Mouse (Mus musculus) midbrain, embryonic 11.5 days (tissue): ENCODE measurements around the gene Rsg1. TPM values are rescaled to one million over a fixed set of nuclear protein-coding genes. Genes with fewer than 3 reads are reported as not detected.
A peak's percentile ranks its signal among the peaks of the same experiment; 100 is the strongest.

Source experiments
- ATAC-seq: fragments of 200-750 bp; cut with Nextera tagmentation; 2 replicates; pipeline ENCODE4 v1.8.0; 2017; ENCODE audit warnings: moderate TSS enrichment, moderate library complexity; ENCODE audit not compliant: low FRiP score
- DNase-seq: peaks from one replicate; pipeline ENCODE4 v3.0.0; 2015; ENCODE audit warnings: low spot score; ENCODE audit errors: missing footprints
- H3K27ac ChIP-seq: fragments of 300-500 bp; sonication (generic); 2 replicates; pipeline ENCODE4 v1.5.1; 2014; ENCODE audit warnings: low read depth, low read length
- H3K27me3 ChIP-seq: fragments of 300-500 bp; sonication (generic); 2 replicates; pipeline ENCODE4 v1.6.1; 2014; ENCODE audit warnings: mild to moderate bottlenecking, low read length, moderate library complexity, mixed read lengths; ENCODE audit not compliant: control insufficient read depth, insufficient read depth
- H3K36me3 ChIP-seq: fragments of 300-500 bp; sonication (generic); 2 replicates; pipeline ENCODE4 v1.6.1; 2014; ENCODE audit warnings: mild to moderate bottlenecking, low read length, moderate library complexity, mixed read lengths; ENCODE audit not compliant: control insufficient read depth, insufficient read depth
- H3K4me1 ChIP-seq: fragments of 300-500 bp; sonication (generic); 2 replicates; pipeline ENCODE4 v1.6.1; 2014; ENCODE audit warnings: low read length; ENCODE audit not compliant: control insufficient read depth, insufficient read depth
- H3K4me2 ChIP-seq: fragments of 300-500 bp; sonication (generic); 2 replicates; pipeline ENCODE4 v1.6.1; 2014; ENCODE audit warnings: mild to moderate bottlenecking, moderate library complexity
- H3K4me3 ChIP-seq: fragments of 300-500 bp; sonication (generic); 2 replicates; pipeline ENCODE4 v1.5.1; 2014; ENCODE audit warnings: low read depth, low read length
- H3K9ac ChIP-seq: fragments of 300-500 bp; sonication (generic); 2 replicates; pipeline ENCODE4 v1.6.1; 2014; ENCODE audit warnings: low read length
- H3K9me3 ChIP-seq: fragments of 300-500 bp; sonication (generic); 2 replicates; pipeline ENCODE4 v1.6.1; 2016; ENCODE audit warnings: low read length; ENCODE audit not compliant: control insufficient read depth
- WGBS: fragments of 180-500 bp; shearing (Covaris S2); extraction: QIAGEN DNeasy Blood & Tissue Kit; methylation state at CpG from one replicate; pipeline ENCODE4 v1.1.7; 2014; 5-methylcytosine and 5-hydroxymethylcytosine counted together
- polyA plus RNA-seq: library from polyadenylated mRNA; unstranded; fragments of >200 nt; fragmentation: Nextera tagmentation; extraction: Ambion mirVana; gene quantifications from 2 replicates; pipeline ENCODE4 v1.2.1, GENCODE M21; 2014

The Rsg1 gene
- polyA plus RNA-seq, 1 experiment from 2014 or later = 5.4 TPM

DNA sequence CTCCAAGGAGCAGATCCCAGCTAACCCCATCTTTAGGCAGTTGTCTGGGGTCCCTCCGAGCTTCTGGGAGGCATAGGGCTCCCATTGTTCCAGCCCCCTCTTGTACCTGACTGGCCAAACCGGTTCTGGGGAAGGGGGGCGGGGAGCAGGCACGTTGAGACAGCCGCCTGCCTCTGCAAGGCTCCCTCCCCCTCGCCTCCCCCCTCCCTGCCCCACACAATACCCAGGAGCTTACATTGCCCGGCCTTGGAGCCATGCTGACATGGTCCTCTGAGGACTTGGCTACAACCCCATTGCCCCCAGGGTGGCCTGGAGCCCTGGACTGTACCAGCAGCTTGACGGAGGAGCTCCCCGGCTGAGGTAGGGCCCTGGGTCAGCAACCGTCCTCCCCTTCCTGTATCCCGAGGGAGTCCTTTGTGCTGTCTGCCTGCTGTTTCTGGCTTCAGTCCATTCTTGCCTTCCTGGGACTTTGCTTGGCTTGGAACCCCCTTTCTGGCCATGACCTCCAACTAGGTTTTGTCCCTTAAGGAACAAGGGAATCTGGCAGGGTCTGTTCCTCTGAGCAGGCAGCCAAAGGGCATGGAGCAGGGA, 29.0 kb downstream of the Rsg1 start:
- Histone ChIP-seq H3K4me1 (peaks cover 33% of the 10 kb centered on the region), H3K9me3 (no peaks in the 10 kb centered on the region), H3K36me3 (no peaks in the 10 kb centered on the region), H3K4me2 (no peak overlapping the region), H3K27me3 (peaks cover 94% of the 10 kb centered on the region), H3K27ac (no peak overlapping the region), H3K4me3 (no peak overlapping the region), H3K9ac (no peak overlapping the region)
- DNase-seq (no peak), ATAC-seq (no peak)
- WGBS = 6% methylated on average over 10 of the region's 11 CpGs

DNA sequence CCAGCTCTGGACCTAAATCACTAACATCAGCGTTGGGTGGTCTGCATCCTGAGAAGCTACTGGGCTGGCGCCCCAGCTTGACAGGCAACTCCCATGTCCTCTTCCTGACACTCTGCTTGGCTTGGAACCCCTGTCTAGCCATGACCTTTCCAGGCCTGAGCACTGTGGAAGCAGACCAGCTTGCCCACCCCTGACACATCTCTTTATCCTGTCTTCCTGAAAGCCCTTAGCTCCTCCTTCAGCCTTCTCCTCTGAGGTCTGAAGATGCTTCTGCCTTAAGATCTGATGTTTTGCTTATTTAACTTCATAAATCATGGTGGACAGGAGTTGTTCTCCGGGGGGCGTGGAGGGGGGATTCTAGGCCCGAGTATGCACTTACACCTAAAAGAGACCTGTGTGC, 29.9 kb downstream of the Rsg1 start:
- no peaks in the 10 kb centered on the region for H3K9me3 ChIP-seq
- H3K27ac ChIP-seq = no peak overlapping the region
- no peaks in the 10 kb centered on the region for H3K36me3 ChIP-seq
- no peak for ATAC-seq
- H3K4me3 ChIP-seq = no peak overlapping the region
- 67% methylated on average over 5 of the region's 5 CpGs for WGBS
- no peak for DNase-seq
- no peak overlapping the region for H3K4me2 ChIP-seq
- peaks cover 34% of the 10 kb centered on the region for H3K4me1 ChIP-seq
- H3K9ac ChIP-seq = no peak overlapping the region
- peaks cover 95% of the 10 kb centered on the region for H3K27me3 ChIP-seq

DNA sequence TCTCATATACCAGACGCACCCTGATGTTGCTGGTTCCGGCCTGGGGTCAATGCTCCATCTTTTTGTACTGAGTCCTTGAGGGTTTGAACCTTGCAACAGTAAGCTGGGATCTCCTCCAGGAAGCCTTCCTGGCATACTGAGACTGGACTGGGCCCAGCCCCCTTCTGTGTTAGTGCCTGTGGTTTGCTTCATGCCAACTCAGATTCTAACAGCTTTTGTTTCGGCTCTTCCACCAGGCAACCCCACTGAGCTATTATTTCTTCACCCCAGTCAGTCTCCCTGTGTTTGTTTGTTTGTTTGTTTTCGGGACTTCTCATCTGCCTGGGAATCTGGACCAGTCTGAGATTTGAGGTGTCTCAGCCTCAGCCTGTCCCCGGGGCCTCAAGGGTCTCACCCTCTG, 30.6 kb downstream of the Rsg1 start:
- no peak for ATAC-seq
- Histone ChIP-seq H3K27me3 (peaks cover 95% of the 10 kb centered on the region), H3K9ac (no peak overlapping the region; the same call in 1 of the 2 replicates), H3K4me2 (no peak overlapping the region), H3K4me3 (no peak overlapping the region), H3K36me3 (no peaks in the 10 kb centered on the region), H3K27ac (no peak overlapping the region), H3K9me3 (no peaks in the 10 kb centered on the region), H3K4me1 (peaks cover 29% of the 10 kb centered on the region)
- 44% methylated on average over 5 of the region's 5 CpGs for WGBS
- DNase-seq = no peak

DNA sequence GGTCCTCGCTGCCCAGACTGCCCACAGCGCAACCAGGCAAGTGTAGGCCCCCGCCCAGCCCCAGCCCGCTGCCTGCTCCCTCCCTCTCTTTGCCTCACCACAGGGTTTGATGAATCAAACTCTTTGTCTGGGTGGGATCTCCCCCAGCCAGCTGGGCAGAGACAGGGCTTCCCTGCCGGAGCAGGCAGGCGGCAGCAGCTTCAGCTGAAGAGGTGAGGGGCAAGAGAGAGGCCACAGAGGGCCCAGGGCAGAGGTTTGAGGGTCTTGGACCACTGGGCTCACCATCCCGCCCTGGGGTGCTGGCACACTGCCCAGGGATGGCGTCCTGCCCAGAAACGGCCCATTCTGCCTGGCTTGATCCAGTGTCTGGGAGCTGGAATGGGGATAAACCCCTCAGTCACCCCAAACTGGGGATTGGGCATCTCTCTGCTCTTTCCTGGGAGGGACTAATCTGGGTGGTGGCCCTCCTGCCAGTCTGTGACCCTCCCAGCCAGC, 31.2 kb downstream of the Rsg1 start:
- Histone ChIP-seq H3K27me3 (peaks cover 92% of the 10 kb centered on the region), H3K9ac (peak overlapping the region; percentile 14; the same call in 1 of the 2 replicates), H3K4me1 (peaks cover 23% of the 10 kb centered on the region), H3K36me3 (no peaks in the 10 kb centered on the region), H3K9me3 (no peaks in the 10 kb centered on the region), H3K27ac (no peak overlapping the region), H3K4me3 (no peak overlapping the region), H3K4me2 (no peak overlapping the region)
- WGBS = 10% methylated on average over 9 of the region's 9 CpGs
- DNase-seq (no peak), ATAC-seq (no peak)

DNA sequence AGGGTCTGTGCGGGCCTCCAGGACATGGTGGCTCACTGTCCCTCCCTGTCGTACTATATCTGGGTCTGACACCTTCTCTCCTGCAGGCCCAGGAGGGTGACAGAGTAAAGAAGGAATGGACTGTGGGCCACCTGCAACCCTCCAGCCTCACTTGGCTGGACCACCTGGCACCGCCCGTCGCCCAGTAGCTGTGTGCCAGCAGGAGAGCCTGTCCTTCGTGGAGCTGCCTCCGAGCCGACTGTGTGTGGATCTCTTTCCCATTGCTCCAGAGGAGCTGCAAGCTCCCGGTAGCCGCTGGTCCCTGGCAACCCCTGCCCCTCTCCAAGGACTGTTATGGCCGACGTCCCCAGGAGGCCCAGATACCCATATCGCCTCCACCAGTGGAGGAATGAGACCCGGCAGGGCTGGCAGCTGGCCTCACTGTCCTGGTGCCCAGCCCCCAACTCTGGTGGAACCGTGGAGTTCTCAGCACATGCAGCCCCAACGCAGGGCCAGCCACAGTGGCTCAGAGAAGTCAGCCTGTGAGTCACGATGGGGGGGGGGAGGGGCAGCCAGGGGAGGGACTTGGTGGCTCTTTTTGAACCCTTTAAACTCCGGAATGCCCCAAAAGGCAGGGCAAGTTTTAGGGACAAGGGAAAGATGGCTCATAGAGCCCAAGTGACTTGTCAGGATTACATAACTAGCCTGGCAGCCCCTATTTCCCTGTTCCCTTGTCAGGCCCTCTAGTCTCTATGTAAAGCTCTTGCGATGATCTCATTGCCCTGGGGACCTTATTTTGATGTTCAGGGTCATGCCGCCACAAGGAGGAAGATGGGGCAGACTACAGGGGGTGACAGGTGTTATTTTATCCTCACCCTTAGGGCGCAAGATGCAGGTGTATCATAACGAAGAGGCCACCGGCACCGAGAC, 32.6 kb downstream of the Rsg1 start:
- H3K27me3 ChIP-seq = peaks cover 78% of the 10 kb centered on the region
- H3K4me1 ChIP-seq = peaks cover 23% of the 10 kb centered on the region
- H3K27ac ChIP-seq = no peak overlapping the region
- DNase-seq (peak; percentile 86), ATAC-seq (no peak)
- no peak overlapping the region for H3K4me3 ChIP-seq
- H3K9ac ChIP-seq = no peak overlapping the region
- no peak overlapping the region for H3K4me2 ChIP-seq
- no peaks in the 10 kb centered on the region for H3K9me3 ChIP-seq
- no peaks in the 10 kb centered on the region for H3K36me3 ChIP-seq
- 23% methylated on average over 24 of the region's 24 CpGs for WGBS

- ATAC-seq (no peak), DNase-seq (peak; percentile 92)
- Histone ChIP-seq H3K4me2 (no peak overlapping the region; the same call in 1 of the 2 replicates), H3K27ac (no peak overlapping the region), H3K4me3 (no peak overlapping the region), H3K36me3 (no peaks in the 10 kb centered on the region), H3K9me3 (no peaks in the 10 kb centered on the region), H3K27me3 (peaks cover 72% of the 10 kb centered on the region), H3K4me1 (peaks cover 23% of the 10 kb centered on the region), H3K9ac (no peak overlapping the region)
- WGBS = 4% methylated on average over 17 of the region's 17 CpGs
Measured at GRCm38 (mm10) chr4:141246998-141247350, 33.2 kb downstream of the Rsg1 start.

GRCm38 (mm10) chr4:141247776-141248613, 34.2 kb downstream of the Rsg1 start:
- Histone ChIP-seq H3K4me3 (peak overlapping the region; percentile 27), H3K27ac (no peak overlapping the region), H3K4me2 (peak overlapping the region; percentile 42), H3K27me3 (peaks cover 62% of the 10 kb centered on the region), H3K4me1 (peaks cover 19% of the 10 kb centered on the region), H3K9me3 (no peaks in the 10 kb centered on the region), H3K9ac (no peak overlapping the region), H3K36me3 (no peaks in the 10 kb centered on the region)
- DNase-seq (peak; percentile 92), ATAC-seq (peak; percentile 59)
- under 1% methylated on average over 60 of the region's 60 CpGs for WGBS

- H3K9me3 ChIP-seq = no peaks in the 10 kb centered on the region
- H3K27me3 ChIP-seq = peaks cover 56% of the 10 kb centered on the region
- no peak overlapping the region for H3K4me2 ChIP-seq
- WGBS = 9% methylated on average over 11 of the region's 11 CpGs
- peaks cover 19% of the 10 kb centered on the region for H3K4me1 ChIP-seq
- no peaks in the 10 kb centered on the region for H3K36me3 ChIP-seq
- peak; percentile 28; the same call in 1 of the 2 replicates for ATAC-seq
- DNase-seq = peak; percentile 84
- no peak overlapping the region for H3K27ac ChIP-seq
- no peak overlapping the region for H3K4me3 ChIP-seq
- H3K9ac ChIP-seq = no peak overlapping the region
Measured at GRCm38 (mm10) chr4:141248614-141248978, 34.8 kb downstream of the Rsg1 start.
